Mouse (Mus musculus) B cell, adult (primary cell): ENCODE measurements around the gene Ube2l6. TPM values are rescaled to one million over a fixed set of nuclear protein-coding genes. Genes with fewer than 3 reads are reported as not detected.

ENCODE experiments used
- total RNA-seq: library from RNA; stranded (reverse); gene quantifications from 4 replicates; pipeline ENCODE4 v1.2.4, GENCODE M21; 2023; ENCODE audit not compliant: inconsistent age

The Ube2l6 gene
- 9.9 to 13.6 TPM (median 11.4 TPM) in 4 replicates for total RNA-seq

GRCm38 (mm10) chr2:84798493-84798921, at the start of gene Ube2l6:
Gene Ube2l6 (plus strand): TSS chr2:84798828.

GRCm38 (mm10) chr2:84775241-84775640, 23.4 kb upstream of the Ube2l6 start, which contains the start of gene Serping1:
Gene Serping1 (minus strand): TSS chr2:84775444.

GRCm38 (mm10) chr2:84822552-84822951, 23.9 kb downstream of the Ube2l6 start, which contains the start of gene Smtnl1:
Gene Smtnl1 (minus strand): TSS chr2:84822652.

GRCm38 (mm10) chr2:84826488-84827282, 28.1 kb downstream of the Ube2l6 start, which contains the start of gene Timm10:
Gene Timm10 (plus strand): TSS chr2:84826997.

GRCm38 (mm10) chr2:84838593-84838949, 39.9 kb downstream of the Ube2l6 start, which contains the start of gene Slc43a1:
Gene Slc43a1 (plus strand): TSS chr2:84838850.

Other genes with a start within 250 kb of the Ube2l6 start
- 1.9 to 5.0 TPM (median 3.6 TPM) in 4 replicates for gene Ctnnd1, start 148.1 kb upstream of the Ube2l6 start, total RNA-seq
- gene Btbd18, start 139.7 kb upstream of the Ube2l6 start, total RNA-seq, result 0.22 TPM in 1 of 4 replicates, not detected in the others
- gene Selenoh, start 128.1 kb upstream of the Ube2l6 start, total RNA-seq, result 41.0 to 52.5 TPM (median 49.9 TPM) in 4 replicates
- gene Gm28635, start 120.8 kb upstream of the Ube2l6 start, total RNA-seq, result not detected in 4 replicates
- gene Med19, start 120.4 kb upstream of the Ube2l6 start, total RNA-seq, result 14.5 to 17.4 TPM (median 16.1 TPM) in 4 replicates
- gene Tmx2, start 119.7 kb upstream of the Ube2l6 start, total RNA-seq, result 35.2 to 39.9 TPM (median 36.6 TPM) in 4 replicates
- 52.4 to 63.1 TPM (median 59.3 TPM) in 4 replicates for gene Zdhhc5, start 83.6 kb upstream of the Ube2l6 start, total RNA-seq
- 22.6 to 25.0 TPM (median 23.5 TPM) in 4 replicates for gene Clp1, start 71.5 kb upstream of the Ube2l6 start, total RNA-seq
- gene Ypel4, start 64.8 kb upstream of the Ube2l6 start, total RNA-seq, result 0.45 TPM in 1 of 4 replicates, not detected in the others
- not detected in 4 replicates for gene Gm19426, start 55.2 kb upstream of the Ube2l6 start, total RNA-seq
- gene Serping1, start 23.4 kb upstream of the Ube2l6 start, total RNA-seq, result 0.30 to 0.93 TPM (median 0.51 TPM) in 4 replicates
- not detected in 4 replicates for gene Smtnl1, start 23.8 kb downstream of the Ube2l6 start, total RNA-seq
- 16.3 to 24.5 TPM (median 21.0 TPM) in 4 replicates for gene Timm10, start 28.2 kb downstream of the Ube2l6 start, total RNA-seq
- gene Slc43a1, start 40.0 kb downstream of the Ube2l6 start, total RNA-seq, result 5.3 to 9.8 TPM (median 7.3 TPM) in 4 replicates
- gene Rtn4rl2, start 87.9 kb downstream of the Ube2l6 start, total RNA-seq, result 1.3 TPM in 1 of 4 replicates, not detected in the others
- gene Slc43a3, start 137.8 kb downstream of the Ube2l6 start, total RNA-seq, result 6.9 to 14.2 TPM (median 7.5 TPM) in 4 replicates
- gene Prg2, start 181.6 kb downstream of the Ube2l6 start, total RNA-seq, result 1.1 to 3.4 TPM (median 1.7 TPM) in 4 replicates
- not detected in 4 replicates for gene Prg3, start 189.4 kb downstream of the Ube2l6 start, total RNA-seq
- 180 to 189 TPM (median 187 TPM) in 4 replicates for gene Ssrp1, start 238.4 kb downstream of the Ube2l6 start, total RNA-seq
- 0.29 to 1.00 TPM (median 0.51 TPM) in 3 of 4 replicates, not detected in the other for gene P2rx3, start 238.6 kb downstream of the Ube2l6 start, total RNA-seq
- 32.7 to 44.1 TPM (median 38.3 TPM) in 4 replicates for gene Tnks1bp1, start 249.2 kb downstream of the Ube2l6 start, total RNA-seq